Mouse (Mus musculus): ENCODE measurements around the gene Dmwd. TPM values are rescaled to one million over a fixed set of nuclear protein-coding genes. Genes with fewer than 3 reads are reported as not detected.

The Dmwd gene
- polyA plus RNA-seq, 1 experiment: 13.4 TPM

GRCm38 (mm10) chr7:19127744-19128143 lies 51.7 kb downstream of the Dmwd start:
- peaks cover 61% of the 10 kb centered on the region for H3K4me1 ChIP-seq
- H3K9me3 ChIP-seq: no peaks in the 10 kb centered on the region
- H3K27me3 ChIP-seq (replicated peaks): no peaks in the 10 kb centered on the region
- H3K36me3 ChIP-seq (replicated peaks; ENCODE audit: low read length): peaks cover 57% of the 10 kb centered on the region
- H3K4me3 ChIP-seq (replicated peaks): no peak overlapping the region
- TF ChIP-seq FLI1 (IDR thresholded peaks at IDR 0.05; ENCODE audit: low read length) (no peak), GATA1 (IDR thresholded peaks at IDR 0.05; ENCODE audit: borderline replicate concordance, low read length) (no peak)

- Histone ChIP-seq H3K4me3 (replicated peaks) (no peak overlapping the region), H3K4me1 (peaks cover 59% of the 10 kb centered on the region), H3K9me3 (no peaks in the 10 kb centered on the region), H3K27me3 (replicated peaks) (no peaks in the 10 kb centered on the region), H3K36me3 (replicated peaks; ENCODE audit: low read length) (peaks cover 62% of the 10 kb centered on the region)
- TF ChIP-seq FLI1 (IDR thresholded peaks at IDR 0.05; ENCODE audit: low read length) (no peak), GATA1 (IDR thresholded peaks at IDR 0.05; ENCODE audit: borderline replicate concordance, low read length) (no peak)
These were observed 53.4 kb downstream of the Dmwd start for GRCm38 (mm10) chr7:19129396-19129795.

- Histone ChIP-seq H3K27me3 (replicated peaks) (no peaks in the 10 kb centered on the region), H3K9me3 (no peaks in the 10 kb centered on the region), H3K36me3 (replicated peaks; ENCODE audit: low read length) (peaks cover 64% of the 10 kb centered on the region), H3K4me3 (replicated peaks) (peak overlapping the region; percentile 91), H3K4me1 (peaks cover 58% of the 10 kb centered on the region)
- TF ChIP-seq FLI1 (IDR thresholded peaks at IDR 0.05; ENCODE audit: low read length) (no peak), GATA1 (IDR thresholded peaks at IDR 0.05; ENCODE audit: borderline replicate concordance, low read length) (no peak)
These were observed 54.6 kb downstream of the Dmwd start for GRCm38 (mm10) chr7:19130657-19131056.

- Histone ChIP-seq H3K9me3 (no peaks in the 10 kb centered on the region), H3K4me1 (peaks cover 56% of the 10 kb centered on the region), H3K36me3 (replicated peaks; ENCODE audit: low read length) (peaks cover 64% of the 10 kb centered on the region), H3K27me3 (replicated peaks) (no peaks in the 10 kb centered on the region), H3K4me3 (replicated peaks) (peak overlapping the region; percentile 91)
- TF ChIP-seq FLI1 (IDR thresholded peaks at IDR 0.05; ENCODE audit: low read length): 0 out of 2 replicates have a peak, but pooled peaks have one; percentile 40
- no peak for TF ChIP-seq GATA1 (IDR thresholded peaks at IDR 0.05; ENCODE audit: borderline replicate concordance, low read length)
These were observed 55.4 kb downstream of the Dmwd start for GRCm38 (mm10) chr7:19131324-19131848.

Other genes with a start within 250 kb of the Dmwd start
- 0.79 TPM in 1 of 2 replicates, not detected in the other for gene Mill2, start 236.3 kb upstream of the Dmwd start, polyA plus RNA-seq (2012; ENCODE audit: insufficient read depth, low replicate concordance)
- 14.1 TPM in 1 of 2 replicates, not detected in the other for gene Pglyrp1, start 204.9 kb upstream of the Dmwd start, polyA plus RNA-seq (2012; ENCODE audit: insufficient read depth, low replicate concordance)
- gene Ccdc61, start 165.8 kb upstream of the Dmwd start, polyA plus RNA-seq (2012; ENCODE audit: insufficient read depth, low replicate concordance): 55.0 and 80.2 TPM in 2 replicates
- 0.02 and 0.64 TPM in 2 replicates for gene Nova2, start 150.3 kb upstream of the Dmwd start, polyA plus RNA-seq (2012; ENCODE audit: insufficient read depth, low replicate concordance)
- gene Nanos2, start 88.8 kb upstream of the Dmwd start, polyA plus RNA-seq (2012; ENCODE audit: insufficient read depth, low replicate concordance): not detected in 2 replicates
- 2.5 and 6.7 TPM in 2 replicates for gene Mypop, start 85.0 kb upstream of the Dmwd start, polyA plus RNA-seq (2012; ENCODE audit: insufficient read depth, low replicate concordance)
- 53.2 and 120 TPM in 2 replicates for gene Irf2bp1, start 72.2 kb upstream of the Dmwd start, polyA plus RNA-seq (2012; ENCODE audit: insufficient read depth, low replicate concordance)
- gene Foxa3, start 52.7 kb upstream of the Dmwd start, polyA plus RNA-seq (2012; ENCODE audit: insufficient read depth, low replicate concordance): not detected in 2 replicates
- gene Sympk, start 51.9 kb upstream of the Dmwd start, polyA plus RNA-seq (2012; ENCODE audit: insufficient read depth, low replicate concordance): 176 and 205 TPM in 2 replicates
- gene Rsph6a, start 21.5 kb upstream of the Dmwd start, polyA plus RNA-seq (2012; ENCODE audit: insufficient read depth, low replicate concordance): not detected in 2 replicates
- 7.7 and 25.2 TPM in 2 replicates for gene Dmpk, start 7.6 kb downstream of the Dmwd start, polyA plus RNA-seq (2012; ENCODE audit: insufficient read depth, low replicate concordance)
- gene Six5, start 18.4 kb downstream of the Dmwd start, polyA plus RNA-seq (2012; ENCODE audit: insufficient read depth, low replicate concordance): 11.5 and 23.2 TPM in 2 replicates
- not detected in 2 replicates for gene Gm4969, start 42.1 kb downstream of the Dmwd start, polyA plus RNA-seq (2012; ENCODE audit: insufficient read depth, low replicate concordance)
- gene Fbxo46, start 43.6 kb downstream of the Dmwd start, polyA plus RNA-seq (2012; ENCODE audit: insufficient read depth, low replicate concordance): 28.9 and 35.0 TPM in 2 replicates
- gene Qpctl, start 73.1 kb downstream of the Dmwd start, polyA plus RNA-seq (2012; ENCODE audit: insufficient read depth, low replicate concordance): 5.0 and 11.8 TPM in 2 replicates
- 50.5 and 69.4 TPM in 2 replicates for gene Snrpd2, start 73.5 kb downstream of the Dmwd start, polyA plus RNA-seq (2012; ENCODE audit: insufficient read depth, low replicate concordance)
- 1.2 TPM in 2 replicates for gene Gipr, start 89.9 kb downstream of the Dmwd start, polyA plus RNA-seq (2012; ENCODE audit: insufficient read depth, low replicate concordance)
- gene Eml2, start 100.2 kb downstream of the Dmwd start, polyA plus RNA-seq (2012; ENCODE audit: insufficient read depth, low replicate concordance): 53.9 and 56.3 TPM in 2 replicates
- gene Gpr4, start 136.3 kb downstream of the Dmwd start, polyA plus RNA-seq (2012; ENCODE audit: insufficient read depth, low replicate concordance): 0.03 TPM in 1 of 2 replicates, not detected in the other
- gene Opa3, start 152.1 kb downstream of the Dmwd start, polyA plus RNA-seq (2012; ENCODE audit: insufficient read depth, low replicate concordance): 7.3 and 11.6 TPM in 2 replicates
- gene Vasp, start 195.6 kb downstream of the Dmwd start, polyA plus RNA-seq (2012; ENCODE audit: insufficient read depth, low replicate concordance): 828 and 2,423 TPM in 2 replicates
- gene Ppm1n, start 203.8 kb downstream of the Dmwd start, polyA plus RNA-seq (2012; ENCODE audit: insufficient read depth, low replicate concordance): not detected in 2 replicates
- 6.1 and 8.4 TPM in 2 replicates for gene Rtn2, start 206.4 kb downstream of the Dmwd start, polyA plus RNA-seq (2012; ENCODE audit: insufficient read depth, low replicate concordance)
- gene Fosb, start 233.8 kb downstream of the Dmwd start, polyA plus RNA-seq (2012; ENCODE audit: insufficient read depth, low replicate concordance): 12.9 and 33.1 TPM in 2 replicates

Measured in megakaryocyte, embryonic 14.5 days (primary cell).